Mouse (Mus musculus) neural tube, embryonic 14.5 days (tissue): ENCODE data around the gene Rptor. TPM values are rescaled to one million over a fixed set of nuclear protein-coding genes. Genes with fewer than 3 reads are reported as not detected.

Source experiments
- ATAC-seq: fragments of 200-750 bp; cut with Nextera tagmentation; 2 replicates; pipeline ENCODE4 v1.8.0; 2017; ENCODE audit warnings: low read depth, mild to moderate bottlenecking, moderate TSS enrichment, moderate library complexity
- H3K27ac ChIP-seq: fragments of 300-500 bp; sonication (generic); 2 replicates; pipeline ENCODE4 v1.5.1; 2014; ENCODE audit warnings: low read depth, mild to moderate bottlenecking, control low read depth, low read length, moderate library complexity, mixed read lengths
- H3K27me3 ChIP-seq: fragments of 300-500 bp; sonication (generic); 2 replicates; pipeline ENCODE4 v1.6.1; 2014; ENCODE audit warnings: low read length; ENCODE audit not compliant: control insufficient read depth, insufficient read depth
- H3K36me3 ChIP-seq: fragments of 300-500 bp; sonication (generic); 2 replicates; pipeline ENCODE4 v1.6.1; 2014; ENCODE audit warnings: low read length, mixed read lengths; ENCODE audit not compliant: control insufficient read depth, insufficient read depth
- H3K4me1 ChIP-seq: fragments of 300-500 bp; sonication (generic); 2 replicates; pipeline ENCODE4 v1.6.1; 2014; ENCODE audit warnings: low read length; ENCODE audit not compliant: control insufficient read depth, insufficient read depth
- H3K4me2 ChIP-seq: fragments of 300-500 bp; sonication (generic); 2 replicates; pipeline ENCODE4 v1.6.1; 2014; ENCODE audit warnings: mild to moderate bottlenecking, low read depth, low read length, control low read depth
- H3K4me3 ChIP-seq: fragments of 300-500 bp; sonication (generic); 2 replicates; pipeline ENCODE4 v1.5.1; 2014; ENCODE audit warnings: low read depth, low read length, control low read depth, mixed read lengths
- H3K9ac ChIP-seq: fragments of 300-500 bp; sonication (generic); replicated peaks from 2 replicates; pipeline ENCODE4 v1.6.1; 2014; ENCODE audit warnings: low read depth, mild to moderate bottlenecking, control low read depth, low read length, mixed read lengths
- H3K9me3 ChIP-seq: fragments of 300-500 bp; sonication (generic); 2 replicates; pipeline ENCODE4 v1.6.1; 2016; ENCODE audit warnings: low read length; ENCODE audit not compliant: control insufficient read depth
- WGBS: fragments of 180-500 bp; shearing (Covaris S2); extraction: QIAGEN DNeasy Blood & Tissue Kit; methylation state at CpG from one replicate; pipeline ENCODE4 v1.1.7; 2014; 5-methylcytosine and 5-hydroxymethylcytosine counted together
- polyA plus RNA-seq: library from polyadenylated mRNA; unstranded; fragments of >200 nt; fragmentation: Nextera tagmentation; extraction: Ambion mirVana; gene quantifications from 2 replicates; pipeline ENCODE4 v1.2.1, GENCODE M21; 2014

The Rptor gene
- polyA plus RNA-seq, 1 experiment from 2014 or later, result 13.4 TPM

DNA sequence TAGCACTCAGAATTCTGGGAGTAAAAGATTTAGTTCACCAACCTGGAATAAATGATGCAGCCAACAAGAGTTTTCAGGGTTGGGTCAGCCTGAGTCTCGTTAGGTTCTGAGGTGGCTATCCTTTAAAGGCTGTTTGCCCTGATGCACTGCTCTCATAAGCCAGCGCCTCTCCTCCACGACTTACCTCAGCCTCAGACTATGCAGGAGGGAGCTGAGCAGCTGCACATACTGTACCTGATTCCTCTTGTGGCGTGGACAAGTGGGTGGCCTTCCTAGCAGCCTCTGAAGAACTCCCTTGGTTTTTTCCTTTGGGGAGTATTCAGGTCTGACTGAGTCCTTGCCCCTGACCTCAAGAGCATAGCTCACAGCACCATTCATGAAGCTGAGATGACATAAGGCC is 209.4 kb downstream of the Rptor start:
- 97% methylated on average over 4 of the region's 4 CpGs for WGBS
- Histone ChIP-seq H3K9me3 (no peaks in the 10 kb centered on the region), H3K4me2 (no peak overlapping the region), H3K4me3 (no peak overlapping the region), H3K36me3 (0 out of 2 replicates have a peak, but pooled peaks cover 3% of the 10 kb centered on the region), H3K9ac (no peak overlapping the region), H3K4me1 (peaks cover 17% of the 10 kb centered on the region; the same call in 1 of the 2 replicates), H3K27me3 (no peaks in the 10 kb centered on the region), H3K27ac (no peak overlapping the region)
- no peak for ATAC-seq

DNA sequence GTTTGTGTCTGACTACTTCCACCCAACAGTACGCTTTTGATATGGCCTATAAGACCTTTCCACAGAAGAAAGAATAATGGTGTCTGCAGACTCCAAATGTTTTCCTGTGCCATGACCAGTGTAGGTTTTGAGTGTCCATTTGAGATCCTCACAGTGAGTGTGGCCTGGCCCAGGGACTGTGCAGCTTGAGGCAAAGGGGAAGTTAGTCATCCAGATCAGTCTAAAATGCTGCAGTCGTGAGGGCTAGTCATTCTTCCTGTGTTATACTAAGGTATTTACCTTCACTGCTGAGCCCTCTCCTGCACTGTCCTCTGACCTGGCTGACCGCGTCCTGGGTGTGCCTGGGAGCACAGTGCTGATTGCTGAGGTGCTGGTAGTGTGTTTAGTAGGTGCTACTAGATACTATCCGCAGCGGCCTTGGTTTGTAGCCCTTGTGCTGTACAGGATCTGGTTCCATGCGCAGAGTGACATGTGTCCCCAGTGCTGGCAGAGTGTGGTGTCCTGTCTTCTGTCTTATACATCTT is 211.4 kb downstream of the Rptor start:
- 93% methylated on average over 7 of the region's 7 CpGs for WGBS

DNA sequence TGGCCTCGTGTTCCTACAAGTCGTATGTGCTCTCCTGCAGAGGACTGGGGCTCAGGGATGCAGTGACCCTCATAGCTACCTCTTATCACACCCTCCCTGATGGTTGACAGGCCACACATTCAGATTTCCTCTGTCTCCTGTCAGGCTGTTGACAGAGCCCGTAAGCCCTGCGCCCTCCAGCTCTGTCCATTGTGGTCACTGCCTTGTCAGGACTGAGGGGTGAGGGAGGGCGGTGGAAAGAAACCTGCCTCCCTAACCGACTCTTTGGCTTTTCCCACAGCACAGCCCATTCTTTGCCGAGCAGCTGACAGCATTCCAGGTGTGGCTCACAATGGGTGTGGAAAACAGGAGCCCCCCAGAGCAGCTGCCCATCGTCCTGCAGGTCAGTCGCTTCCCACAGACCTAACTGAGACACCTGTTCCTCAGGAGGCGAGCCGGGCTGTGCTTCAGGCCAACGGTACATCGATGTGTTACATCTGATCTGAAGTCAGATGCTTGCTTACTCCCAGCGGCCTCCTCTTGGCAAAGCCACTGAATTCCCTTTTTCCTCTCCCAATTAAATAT is 214.2 kb downstream of the Rptor start:
- WGBS, result 82% methylated on average over 14 of the region's 14 CpGs
- Histone ChIP-seq H3K9ac (no peak overlapping the region), H3K36me3 (0 out of 2 replicates have a peak, but pooled peaks cover 3% of the 10 kb centered on the region), H3K4me2 (no peak overlapping the region), H3K4me1 (0 out of 2 replicates have a peak, but pooled peaks cover 4% of the 10 kb centered on the region), H3K27ac (no peak overlapping the region), H3K4me3 (no peak overlapping the region), H3K27me3 (no peaks in the 10 kb centered on the region), H3K9me3 (no peaks in the 10 kb centered on the region)
- ATAC-seq, result no peak

More for the DNA sequence above, 211.4 kb downstream of the Rptor start:
- Histone ChIP-seq H3K36me3 (0 out of 2 replicates have a peak, but pooled peaks cover 3% of the 10 kb centered on the region), H3K9ac (no peak overlapping the region), H3K4me2 (no peak overlapping the region), H3K4me3 (no peak overlapping the region), H3K9me3 (no peaks in the 10 kb centered on the region), H3K27ac (no peak overlapping the region), H3K4me1 (peaks cover 14% of the 10 kb centered on the region; the same call in 1 of the 2 replicates), H3K27me3 (no peaks in the 10 kb centered on the region)
- no peak for ATAC-seq

DNA sequence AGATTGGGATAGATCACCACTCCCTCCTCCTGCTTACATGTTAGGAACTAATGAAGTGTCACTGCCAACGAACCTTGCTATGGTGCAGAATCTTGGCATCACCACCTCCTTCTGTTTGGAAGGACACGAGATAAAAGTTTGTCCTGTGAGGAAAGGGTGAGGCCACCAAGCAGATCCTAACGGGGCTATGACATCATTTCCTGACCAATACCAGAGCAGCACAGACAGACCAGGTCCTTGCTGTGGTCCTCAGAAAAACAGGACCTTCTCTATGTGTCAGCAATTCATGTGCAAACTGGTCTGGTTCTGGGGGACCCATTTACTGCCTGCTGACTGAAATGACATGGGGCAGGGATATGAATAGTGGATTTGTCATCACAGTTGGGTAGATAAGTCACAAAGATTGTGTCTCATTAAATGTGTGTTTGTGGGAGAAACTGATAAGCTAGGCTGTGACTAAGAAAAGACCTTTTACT is 214.7 kb downstream of the Rptor start:
- Histone ChIP-seq H3K4me2 (no peak overlapping the region), H3K9me3 (no peaks in the 10 kb centered on the region), H3K4me1 (0 out of 2 replicates have a peak, but pooled peaks cover 4% of the 10 kb centered on the region), H3K27ac (no peak overlapping the region), H3K27me3 (no peaks in the 10 kb centered on the region), H3K9ac (no peak overlapping the region), H3K4me3 (no peak overlapping the region), H3K36me3 (0 out of 2 replicates have a peak, but pooled peaks cover 3% of the 10 kb centered on the region)
- no peak for ATAC-seq
- 74% methylated on average over 3 of the region's 3 CpGs for WGBS

DNA sequence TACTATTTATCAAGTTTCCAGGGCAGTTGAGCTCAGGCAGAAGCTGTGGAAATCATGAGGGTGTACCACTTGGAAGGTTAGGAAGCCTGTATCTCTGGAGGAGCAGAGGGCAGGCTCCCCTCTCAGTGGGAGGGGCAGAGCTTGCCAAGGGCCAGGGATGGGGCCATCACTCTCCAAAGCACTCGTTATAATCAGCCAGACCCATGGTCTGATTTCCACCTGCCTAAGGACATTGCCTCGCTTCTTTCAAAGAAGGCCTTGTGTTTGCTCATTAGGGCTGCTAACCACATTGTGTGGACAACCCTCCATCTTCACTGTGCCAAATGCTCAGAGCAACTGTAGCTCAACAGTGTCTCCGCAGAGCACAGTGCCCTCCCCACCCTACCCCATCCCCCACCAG is 215.2 kb downstream of the Rptor start:
- WGBS, result 38% methylated on average over 3 of the region's 3 CpGs
- no peak overlapping the region for H3K4me2 ChIP-seq
- no peaks in the 10 kb centered on the region for H3K27me3 ChIP-seq
- no peak overlapping the region for H3K9ac ChIP-seq
- H3K27ac ChIP-seq, result no peak overlapping the region
- H3K4me1 ChIP-seq, result 0 out of 2 replicates have a peak, but pooled peaks cover 4% of the 10 kb centered on the region
- 0 out of 2 replicates have a peak, but pooled peaks cover 3% of the 10 kb centered on the region for H3K36me3 ChIP-seq
- H3K4me3 ChIP-seq, result no peak overlapping the region
- no peaks in the 10 kb centered on the region for H3K9me3 ChIP-seq
- ATAC-seq, result no peak

DNA sequence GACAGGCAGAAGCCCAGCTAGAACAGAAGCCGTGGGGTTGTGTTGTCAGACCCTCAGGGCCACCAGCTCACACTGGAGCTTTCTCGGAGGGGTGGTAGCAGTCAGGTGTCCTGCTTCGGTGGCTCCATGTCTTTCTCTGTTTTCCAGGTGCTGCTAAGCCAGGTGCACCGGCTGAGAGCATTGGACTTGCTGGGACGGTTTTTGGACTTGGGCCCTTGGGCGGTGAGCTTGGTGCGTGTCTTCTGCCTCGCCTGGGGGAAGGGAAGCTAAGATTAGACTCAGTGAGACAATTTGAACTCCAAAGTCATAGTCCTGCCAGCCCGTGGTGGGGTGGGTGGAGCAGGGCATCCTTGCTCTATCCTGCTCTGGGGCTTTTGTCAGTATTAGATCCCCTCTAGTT is 218.8 kb downstream of the Rptor start:
- Histone ChIP-seq H3K4me3 (no peak overlapping the region), H3K9ac (no peak overlapping the region), H3K4me2 (no peak overlapping the region), H3K4me1 (0 out of 2 replicates have a peak, but pooled peaks cover 4% of the 10 kb centered on the region), H3K27ac (no peak overlapping the region), H3K9me3 (no peaks in the 10 kb centered on the region), H3K27me3 (no peaks in the 10 kb centered on the region), H3K36me3 (0 out of 2 replicates have a peak, but pooled peaks cover 3% of the 10 kb centered on the region)
- WGBS, result 94% methylated on average over 9 of the region's 9 CpGs
- ATAC-seq, result no peak

DNA sequence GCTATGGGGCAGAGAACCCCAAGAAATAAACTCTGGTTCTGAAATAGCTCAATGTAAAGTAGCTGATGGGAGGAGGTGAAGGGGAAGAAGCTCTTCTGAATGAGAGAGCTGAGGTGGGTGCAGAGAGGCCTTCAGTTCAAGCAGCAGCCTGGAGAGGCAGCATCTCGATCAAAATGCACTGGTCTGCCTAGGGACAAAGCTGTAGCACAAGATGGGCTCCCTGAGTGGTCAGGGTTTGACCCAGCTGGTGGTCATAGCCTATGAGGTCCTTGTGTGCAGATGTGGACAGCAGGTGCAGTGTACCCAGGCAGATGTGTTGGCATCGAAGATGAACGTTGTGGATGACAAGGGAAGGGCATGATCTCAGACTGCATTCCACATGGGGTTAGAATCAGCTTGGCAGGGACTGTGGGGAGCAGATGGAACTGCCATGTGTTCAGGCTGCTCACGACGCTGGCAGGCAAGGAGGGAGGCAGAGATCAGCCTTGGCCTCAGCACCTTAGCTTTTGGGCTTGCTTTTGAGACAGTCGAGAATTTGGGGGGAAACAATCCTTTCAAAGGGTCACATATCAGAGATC is 221.5 kb downstream of the Rptor start:
- ATAC-seq, result no peak
- Histone ChIP-seq H3K27me3 (no peaks in the 10 kb centered on the region), H3K9me3 (no peaks in the 10 kb centered on the region), H3K9ac (no peak overlapping the region), H3K4me1 (no peaks in the 10 kb centered on the region), H3K4me2 (no peak overlapping the region), H3K36me3 (no peaks in the 10 kb centered on the region), H3K27ac (no peak overlapping the region), H3K4me3 (no peak overlapping the region)
- 84% methylated on average over 6 of the region's 6 CpGs for WGBS

DNA sequence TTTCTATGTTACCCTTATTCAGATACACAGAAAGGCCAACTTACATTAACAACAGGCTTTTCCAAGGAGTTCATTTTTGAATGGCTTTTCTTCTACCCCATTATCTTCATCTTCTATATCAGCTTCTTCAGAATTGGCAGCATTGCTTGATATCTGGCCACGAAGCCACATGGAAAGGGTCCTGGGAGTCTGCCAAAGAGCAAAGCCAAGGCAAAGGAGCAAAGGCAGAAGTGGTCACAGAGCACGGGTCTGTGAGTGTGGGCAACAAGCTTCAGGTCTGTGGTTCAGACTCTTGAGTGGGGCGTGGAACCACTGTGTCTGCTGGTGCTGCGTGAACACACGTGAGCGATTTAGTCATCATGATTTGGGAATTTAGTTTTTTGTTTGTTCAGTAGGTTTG is 223.1 kb downstream of the Rptor start:
- no peak for ATAC-seq
- 97% methylated on average over 6 of the region's 6 CpGs for WGBS
- H3K4me1 ChIP-seq, result no peaks in the 10 kb centered on the region
- H3K27ac ChIP-seq, result no peak overlapping the region
- H3K27me3 ChIP-seq, result no peaks in the 10 kb centered on the region
- H3K4me3 ChIP-seq, result no peak overlapping the region
- H3K4me2 ChIP-seq, result no peak overlapping the region
- H3K36me3 ChIP-seq, result no peaks in the 10 kb centered on the region
- no peaks in the 10 kb centered on the region for H3K9me3 ChIP-seq
- H3K9ac ChIP-seq, result no peak overlapping the region

DNA sequence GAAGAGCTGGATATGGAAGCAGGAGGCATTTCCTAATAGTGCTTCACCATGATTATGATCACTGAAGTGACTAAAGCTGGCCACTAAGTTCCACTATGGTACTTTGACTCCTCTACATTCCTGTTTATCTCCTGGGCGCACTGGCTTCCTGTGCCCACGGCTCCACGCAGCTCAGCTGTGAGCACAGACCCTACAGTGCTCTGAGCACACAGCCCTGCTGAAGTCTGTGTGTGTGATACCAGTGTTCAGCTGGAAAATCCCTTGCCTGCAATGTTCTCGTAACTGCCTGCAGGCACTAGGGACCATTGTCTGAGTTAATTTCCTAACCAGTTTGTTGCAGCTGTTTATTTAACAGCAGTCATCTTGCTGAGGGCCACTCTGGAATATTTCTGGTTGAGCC is 223.5 kb downstream of the Rptor start:
- no peak overlapping the region for H3K4me2 ChIP-seq
- 72% methylated on average over 4 of the region's 4 CpGs for WGBS
- no peak overlapping the region for H3K4me3 ChIP-seq
- no peaks in the 10 kb centered on the region for H3K36me3 ChIP-seq
- no peak for ATAC-seq
- no peaks in the 10 kb centered on the region for H3K9me3 ChIP-seq
- no peak overlapping the region for H3K9ac ChIP-seq
- H3K27ac ChIP-seq, result no peak overlapping the region
- H3K4me1 ChIP-seq, result no peaks in the 10 kb centered on the region
- no peaks in the 10 kb centered on the region for H3K27me3 ChIP-seq
